Comparison of ENCODE assay signal across 34 mouse cellular contexts in the genomic region with DNA sequence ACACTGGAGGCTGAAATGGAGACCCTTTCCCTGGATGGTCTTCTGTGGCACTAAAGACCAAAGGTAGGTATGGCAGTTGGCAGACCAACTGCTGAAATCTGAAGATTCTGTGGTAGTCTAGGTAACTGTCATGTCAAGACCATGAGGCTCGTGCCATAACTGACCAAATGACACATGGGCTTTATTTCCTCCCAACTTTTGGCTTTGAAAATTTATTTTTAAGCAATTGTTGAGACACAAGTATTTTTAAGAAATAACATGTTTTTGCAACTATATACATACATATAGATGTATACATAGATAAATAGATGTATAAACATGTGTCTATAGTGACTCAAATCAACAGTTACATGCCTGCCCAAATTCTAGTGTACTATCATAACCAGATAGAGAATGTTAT. TPM values are rescaled to one million over a fixed set of nuclear protein-coding genes. Genes with fewer than 3 reads are reported as not detected.
"Had no signal": no experiment of that assay in that cellular context is flagged by ENCODE, and none has a peak within 500 bp of the region (broad histone marks: within the 10 kb centered on the region; RNA-seq: fewer than 3 reads in every experiment).

A gene (minus strand): TSS at position 101 of the 400 bp plus-strand sequence.

- H3K27me3 ChIP-seq: embryonic facial prominence, embryonic 12.5 days; embryonic facial prominence, embryonic 13.5 days; embryonic facial prominence, embryonic 15.5 days; forebrain, embryonic 12.5 days; forebrain, embryonic 13.5 days; forebrain, embryonic 15.5 days had no signal

- H3K4me1 ChIP-seq: embryonic facial prominence, embryonic 10.5 days; embryonic facial prominence, embryonic 12.5 days; embryonic facial prominence, embryonic 13.5 days; embryonic facial prominence, embryonic 15.5 days; forebrain, embryonic 10.5 days; forebrain, embryonic 12.5 days; forebrain, embryonic 13.5 days; forebrain, embryonic 15.5 days had no signal

- H3K36me3 ChIP-seq: embryonic facial prominence, embryonic 10.5 days; embryonic facial prominence, embryonic 12.5 days; embryonic facial prominence, embryonic 13.5 days; embryonic facial prominence, embryonic 15.5 days; forebrain, embryonic 10.5 days; forebrain, embryonic 12.5 days; forebrain, embryonic 15.5 days had no signal

- H3K4me3 ChIP-seq: embryonic facial prominence, embryonic 10.5 days; embryonic facial prominence, embryonic 12.5 days; embryonic facial prominence, embryonic 13.5 days; embryonic facial prominence, embryonic 15.5 days; erythroblast, embryonic 14.5 days; forebrain, embryonic 10.5 days; forebrain, embryonic 12.5 days; forebrain, embryonic 13.5 days; forebrain, embryonic 15.5 days; gastrocnemius, adult 2 months; heart, adult 2 months had no signal

- DNase-seq: cerebellum, adult 8-10 months; cerebellum, adult 9-10 months; cerebellum, adult 9-11 months; cerebellum, postnatal 10 days; cerebellum, postnatal 14 days; cerebellum, postnatal 25 days; cerebellum, postnatal 36 days; embryo, embryonic 11 days; forebrain, postnatal 0 days; gastrocnemius, adult 2 months; gastrocnemius, postnatal 10 days; gastrocnemius, postnatal 14 days; gastrocnemius, postnatal 25 days; gastrocnemius, postnatal 36 days; heart, adult 11 months; heart, adult 18-20 months; heart, adult 2 months had no signal

- H3K27ac ChIP-seq: embryonic facial prominence, embryonic 10.5 days; embryonic facial prominence, embryonic 12.5 days; embryonic facial prominence, embryonic 13.5 days; embryonic facial prominence, embryonic 15.5 days; forebrain, embryonic 10.5 days; forebrain, embryonic 12.5 days; forebrain, embryonic 13.5 days; forebrain, embryonic 15.5 days; gastrocnemius, adult 2 months; heart, adult 2 months had no signal

RNA-seq across cellular contexts. Expression of the gene that starts here (rescaled TPM):
- polyA plus RNA-seq: cortical plate, adult 2 months; embryonic facial prominence, embryonic 10.5 days; embryonic facial prominence, embryonic 11.5 days; embryonic facial prominence, embryonic 12.5 days; embryonic facial prominence, embryonic 13.5 days; embryonic facial prominence, embryonic 14.5 days; embryonic facial prominence, embryonic 15.5 days; erythroblast, embryonic 14.5 days; forebrain, embryonic 10.5 days; forebrain, embryonic 11.5 days; forebrain, embryonic 12.5 days; forebrain, embryonic 13.5 days; forebrain, embryonic 14.5 days; forebrain, embryonic 15.5 days; forebrain, embryonic 16.5 days; forebrain, postnatal 0 days; frontal cortex, adult 2 months; gonadal fat pad, adult 2 months; heart, adult 2 months had no signal
